Comparison of ENCODE assay signal across 9 mouse cellular contexts in the genomic region with DNA sequence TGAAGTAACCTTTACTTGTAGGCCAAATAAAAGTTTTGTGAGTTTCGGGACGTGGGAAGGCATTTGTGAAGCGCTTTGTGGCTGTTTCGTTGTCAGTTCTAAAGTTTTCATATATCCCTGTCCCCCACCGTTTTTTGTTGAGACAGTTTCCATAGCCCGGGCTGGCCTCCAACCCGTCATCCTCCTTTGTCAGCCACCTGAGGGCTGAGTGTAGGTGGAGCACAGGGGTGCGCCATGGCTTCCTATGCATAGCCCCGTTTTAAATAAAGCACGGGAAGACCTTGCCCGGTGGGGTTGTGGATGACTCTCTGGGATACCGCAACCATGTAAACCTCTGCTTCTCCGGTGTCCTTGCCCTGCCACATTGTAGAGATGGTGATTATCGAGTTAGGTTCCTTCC. TPM values are rescaled to one million over a fixed set of nuclear protein-coding genes. Genes with fewer than 3 reads are reported as not detected.
DNase-seq lines count a peak whose midpoint lies in the region; ATAC-seq and TF ChIP-seq lines count a peak whose summit lies in the region.
"Had no signal": no experiment of that assay in that cellular context is flagged by ENCODE, and none has a peak within 500 bp of the region (broad histone marks: within the 10 kb centered on the region; RNA-seq: fewer than 3 reads in every experiment).

No protein-coding gene starts in this region.

- peak overlapping the region; percentile 79; the same call in 1 of the 2 replicates for H3K4me2 ChIP-seq in lung, postnatal 0 days (replicated peaks; ENCODE audit: low read depth, low read length)
- peak overlapping the region; percentile 71; the same call in 1 of the 2 replicates for H3K4me2 ChIP-seq in hindbrain, embryonic 15.5 days
- peak overlapping the region; percentile 83 for H3K4me2 ChIP-seq in neural tube, embryonic 13.5 days

- no peak for TF ChIP-seq EP300 in lung, postnatal 0 days (IDR thresholded peaks at IDR 0.05)

- no peak overlapping the region for H3K4me3 ChIP-seq in lung, postnatal 0 days (ENCODE audit: low read depth, low read length)
- no peak overlapping the region for H3K4me3 ChIP-seq in hindbrain, embryonic 15.5 days
- H3K4me3 ChIP-seq in neural tube, embryonic 13.5 days, result peak overlapping the region; percentile 70; the same call in 1 of the 2 replicates

- ATAC-seq in lung, postnatal 0 days, result no peak
- no peak for ATAC-seq in hindbrain, embryonic 15.5 days (ENCODE audit: low FRiP score, low read depth)
- no peak for ATAC-seq in neural tube, embryonic 13.5 days (ENCODE audit: low read depth)

- H3K27me3 ChIP-seq in lung, postnatal 0 days (replicated peaks; ENCODE audit: insufficient read depth, low read length), result no peaks in the 10 kb centered on the region
- no peaks in the 10 kb centered on the region for H3K27me3 ChIP-seq in hindbrain, embryonic 15.5 days
- H3K27me3 ChIP-seq in neural tube, embryonic 13.5 days, result no peaks in the 10 kb centered on the region

- peak; percentile 91 for DNase-seq in heart, adult 11 months
- no peak for DNase-seq in heart, adult 8-10 months (ENCODE audit: low spot score)
- no peak for DNase-seq in lung, postnatal 0 days (ENCODE audit: low spot score)
- no peak for DNase-seq in lung, postnatal 25 days (ENCODE audit: low spot score)
- no peak for DNase-seq in thymus, postnatal 36 days
- no peak for DNase-seq in urinary bladder, adult 2 months (ENCODE audit: low spot score)
- DNase-seq: thymus, adult 2 months had no signal

- no peak overlapping the region for H3K27ac ChIP-seq in lung, postnatal 0 days (ENCODE audit: low read length)
- no peak overlapping the region for H3K27ac ChIP-seq in hindbrain, embryonic 15.5 days (replicated peaks)
- H3K27ac ChIP-seq in neural tube, embryonic 13.5 days (replicated peaks), result no peak overlapping the region

- H3K9ac ChIP-seq in lung, postnatal 0 days (replicated peaks; ENCODE audit: low read depth), result no peak overlapping the region
- H3K9ac ChIP-seq in hindbrain, embryonic 15.5 days, result no peak overlapping the region
- H3K9ac ChIP-seq in neural tube, embryonic 13.5 days, result peak overlapping the region; percentile 79; the same call in 1 of the 2 replicates

- peaks cover 2% of the 10 kb centered on the region; the same call in 1 of the 2 replicates for H3K4me1 ChIP-seq in lung, postnatal 0 days (ENCODE audit: insufficient read depth, low read depth, low read length)
- H3K4me1 ChIP-seq in hindbrain, embryonic 15.5 days (replicated peaks), result peaks cover 20% of the 10 kb centered on the region
- H3K4me1 ChIP-seq in neural tube, embryonic 13.5 days (replicated peaks), result peaks cover 24% of the 10 kb centered on the region

- no peaks in the 10 kb centered on the region for H3K36me3 ChIP-seq in lung, postnatal 0 days (ENCODE audit: insufficient read depth, low read length)
- peaks cover 8% of the 10 kb centered on the region for H3K36me3 ChIP-seq in hindbrain, embryonic 15.5 days
- peaks cover 9% of the 10 kb centered on the region for H3K36me3 ChIP-seq in neural tube, embryonic 13.5 days

- whole genome bisulfite sequencing in lung, postnatal 0 days, result 73% methylated on average over 14 of the region's 14 CpGs
- 78% methylated on average over 14 of the region's 14 CpGs for WGBS in hindbrain, embryonic 15.5 days
- whole genome bisulfite sequencing in neural tube, embryonic 13.5 days, result 79% methylated on average over 14 of the region's 14 CpGs

- no peak for TF ChIP-seq CTCF in lung, postnatal 0 days (IDR thresholded peaks at IDR 0.05)

- H3K9me3 ChIP-seq in lung, postnatal 0 days (ENCODE audit: low read length), result no peaks in the 10 kb centered on the region
- H3K9me3 ChIP-seq in hindbrain, embryonic 15.5 days, result no peaks in the 10 kb centered on the region
- no peaks in the 10 kb centered on the region for H3K9me3 ChIP-seq in neural tube, embryonic 13.5 days

RNA-seq across cellular contexts. Expression of gene Farp2, which starts 1.3 kb away (rescaled TPM):
- 10 to 100 TPM; 19.1 to 25.2 (median 22.3) TPM for total RNA-seq in heart, adult 8-10 months (2022)
- polyA plus RNA-seq in lung, postnatal 0 days (2015; fragmentation: Nextera tagmentation; extraction: Ambion mirVana), result 3.4 and 3.6 TPM in 2 replicates
- polyA plus RNA-seq in hindbrain, embryonic 15.5 days (2015; fragmentation: Nextera tagmentation; extraction: Ambion mirVana), result 4.9 and 5.1 TPM in 2 replicates
- polyA plus RNA-seq in neural tube, embryonic 13.5 days (2015; fragmentation: Nextera tagmentation; extraction: Ambion mirVana), result 6.3 and 6.5 TPM in 2 replicates
- 4.9 and 5.3 TPM in 2 replicates for polyA plus RNA-seq in urinary bladder, adult 2 months (2012; rRNA removed)

RNA-seq across cellular contexts. Expression of gene Hdlbp, which starts 34.6 kb away (rescaled TPM):
- total RNA-seq in heart, adult 8-10 months (2022), result 100 to 1,000 TPM; 558 to 656 (median 619) TPM
- polyA plus RNA-seq in lung, postnatal 0 days (2015; fragmentation: Nextera tagmentation; extraction: Ambion mirVana), result 172 and 175 TPM in 2 replicates
- polyA plus RNA-seq in hindbrain, embryonic 15.5 days (2015; fragmentation: Nextera tagmentation; extraction: Ambion mirVana), result 66.9 and 82.4 TPM in 2 replicates
- polyA plus RNA-seq in neural tube, embryonic 13.5 days (2015; fragmentation: Nextera tagmentation; extraction: Ambion mirVana), result 83.9 and 85.7 TPM in 2 replicates
- 134 and 137 TPM in 2 replicates for polyA plus RNA-seq in urinary bladder, adult 2 months (2012; rRNA removed)
